Mouse (Mus musculus): ENCODE measurements around the gene Lactbl1. TPM values are rescaled to one million over a fixed set of nuclear protein-coding genes. Genes with fewer than 3 reads are reported as not detected.

Lactbl1 gene
- polyA plus RNA-seq (2012) = not detected in 2 replicates

- TF ChIP-seq GATA1 (IDR thresholded peaks at IDR 0.05; ENCODE audit: low read length) = no peak
Measured at GRCm38 (mm10) chr4:136622388-136622787, at the start of gene Lactbl1. TSS of gene Lactbl1 (plus strand) at chr4:136622621.

GRCm38 (mm10) chr4:136581885-136582284 lies 40.5 kb upstream of the Lactbl1 start:
- no peak for TF ChIP-seq GATA1 (IDR thresholded peaks at IDR 0.05; ENCODE audit: low read length)

- TF ChIP-seq GATA1 (IDR thresholded peaks at IDR 0.05; ENCODE audit: low read length) = no peak
Measured at GRCm38 (mm10) chr4:136587221-136587827, 35.1 kb upstream of the Lactbl1 start.

GRCm38 (mm10) chr4:136588003-136588402 lies 34.4 kb upstream of the Lactbl1 start:
- TF ChIP-seq GATA1 (IDR thresholded peaks at IDR 0.05; ENCODE audit: low read length) = no peak

GRCm38 (mm10) chr4:136592111-136592510 lies 30.3 kb upstream of the Lactbl1 start:
- no peak for TF ChIP-seq GATA1 (IDR thresholded peaks at IDR 0.05; ENCODE audit: low read length)

GRCm38 (mm10) chr4:136594006-136594405 lies 28.4 kb upstream of the Lactbl1 start:
- no peak for TF ChIP-seq GATA1 (IDR thresholded peaks at IDR 0.05; ENCODE audit: low read length)

GRCm38 (mm10) chr4:136595221-136595620 lies 27.2 kb upstream of the Lactbl1 start:
- TF ChIP-seq GATA1 (IDR thresholded peaks at IDR 0.05; ENCODE audit: low read length) = no peak

GRCm38 (mm10) chr4:136598268-136598876 lies 24.0 kb upstream of the Lactbl1 start:
- TF ChIP-seq GATA1 (IDR thresholded peaks at IDR 0.05; ENCODE audit: low read length) = no peak

GRCm38 (mm10) chr4:136599869-136600268 lies 22.6 kb upstream of the Lactbl1 start:
- TF ChIP-seq GATA1 (IDR thresholded peaks at IDR 0.05; ENCODE audit: low read length) = no peak

- TF ChIP-seq GATA1 (IDR thresholded peaks at IDR 0.05; ENCODE audit: low read length) = no peak
Measured at GRCm38 (mm10) chr4:136600536-136600935, 21.9 kb upstream of the Lactbl1 start.

GRCm38 (mm10) chr4:136601476-136601875 lies 20.9 kb upstream of the Lactbl1 start:
- no peak for TF ChIP-seq GATA1 (IDR thresholded peaks at IDR 0.05; ENCODE audit: low read length)

GRCm38 (mm10) chr4:136602018-136602554 lies 20.3 kb upstream of the Lactbl1 start:
- TF ChIP-seq GATA1 (IDR thresholded peaks at IDR 0.05; ENCODE audit: low read length) = no peak

GRCm38 (mm10) chr4:136602568-136602967 lies 19.9 kb upstream of the Lactbl1 start, which contains the start of gene Kdm1a:
TSS of gene Kdm1a (minus strand) at chr4:136602723.
- no peak for TF ChIP-seq GATA1 (IDR thresholded peaks at IDR 0.05; ENCODE audit: low read length)

- TF ChIP-seq GATA1 (IDR thresholded peaks at IDR 0.05; ENCODE audit: low read length) = no peak
Measured at GRCm38 (mm10) chr4:136605756-136606485, 16.5 kb upstream of the Lactbl1 start.

- TF ChIP-seq GATA1 (IDR thresholded peaks at IDR 0.05; ENCODE audit: low read length) = no peak
Measured at GRCm38 (mm10) chr4:136610387-136610856, 12.0 kb upstream of the Lactbl1 start, which contains the start of gene Tex46. TSS of gene Tex46 (plus strand) at chr4:136610437.

GRCm38 (mm10) chr4:136613657-136614056 lies 8.8 kb upstream of the Lactbl1 start:
- TF ChIP-seq GATA1 (IDR thresholded peaks at IDR 0.05; ENCODE audit: low read length) = no peak

Data from G1E-ER4 (cell line).